Mouse (Mus musculus): Measurements from ENCODE around the gene Auts2.

GRCm38 (mm10) chr5:131783241-131783640, 759.9 kb downstream of the Auts2 start:
- TF ChIP-seq CTCF (IDR thresholded peaks at IDR 0.05; ENCODE audit: insufficient read depth, low read length) (no peak), POLR2A (IDR thresholded peaks at IDR 0.05; ENCODE audit: borderline replicate concordance, extremely low read depth, low read depth, low read length) (no peak)

Measured in lung, adult 2 months (tissue).